Mouse (Mus musculus) heart, adult 2 months (tissue): ENCODE data around the gene Irf3.

Experiments
- CTCF ChIP-seq: fragments of 200-600 bp; IDR thresholded peaks from 2 replicates; pipeline ENCODE4 v1.8.1; 2022; ENCODE audit warnings: antibody characterized with exemption, mild to moderate bottlenecking, moderate library complexity
- EP300 ChIP-seq: fragments of 200-500 bp; IDR thresholded peaks from 2 replicates; pipeline ENCODE4 v1.6.1; 2011; ENCODE audit warnings: low read depth, low read length, control low read depth; ENCODE audit not compliant: insufficient read depth
- POLR2A ChIP-seq: fragments of 200-500 bp; IDR thresholded peaks from 2 replicates; pipeline ENCODE4 v1.6.1; 2011; ENCODE audit warnings: mild to moderate bottlenecking, low read depth, low read length, control low read depth; ENCODE audit not compliant: insufficient read depth

GRCm38 (mm10) chr7:44949922-44950321 lies 47.5 kb upstream of the Irf3 start:
- no peak for TF ChIP-seq CTCF
- TF ChIP-seq POLR2A = no peak
- TF ChIP-seq EP300 = no peak
